Mouse (Mus musculus) kidney, embryonic 16.5 days (tissue): ENCODE results near the gene Gper1. TPM values are rescaled to one million over a fixed set of nuclear protein-coding genes. Genes with fewer than 3 reads are reported as not detected.

ENCODE experiments used
- ATAC-seq: fragments of 200-750 bp; cut with Nextera tagmentation; 2 replicates; pipeline ENCODE4 v1.8.0; 2017; ENCODE audit warnings: moderate TSS enrichment; ENCODE audit not compliant: low FRiP score, low TSS enrichment
- H3K27ac ChIP-seq: fragments of 300-500 bp; sonication (generic); 2 replicates; pipeline ENCODE4 v1.5.1; 2014; ENCODE audit warnings: low read length
- H3K27me3 ChIP-seq: fragments of 300-500 bp; sonication (generic); 2 replicates; pipeline ENCODE4 v1.6.1; 2014; ENCODE audit warnings: low read length, control low read depth, mixed read lengths; ENCODE audit not compliant: insufficient read depth
- H3K36me3 ChIP-seq: fragments of 300-500 bp; sonication (generic); 2 replicates; pipeline ENCODE4 v1.6.1; 2014; ENCODE audit warnings: low read length, control low read depth, mixed read lengths; ENCODE audit not compliant: insufficient read depth
- H3K4me1 ChIP-seq: fragments of 300-500 bp; sonication (generic); 2 replicates; pipeline ENCODE4 v1.6.1; 2014; ENCODE audit warnings: low read length, control low read depth, mixed read lengths; ENCODE audit not compliant: insufficient read depth
- H3K4me2 ChIP-seq: fragments of 300-500 bp; sonication (generic); replicated peaks from 2 replicates; pipeline ENCODE4 v1.6.1; 2014; ENCODE audit warnings: low read depth, low read length
- H3K4me3 ChIP-seq: fragments of 300-500 bp; sonication (generic); 2 replicates; pipeline ENCODE4 v1.5.1; 2014; ENCODE audit warnings: mild to moderate bottlenecking, low read length
- H3K9ac ChIP-seq: fragments of 300-500 bp; sonication (generic); replicated peaks from 2 replicates; pipeline ENCODE4 v1.6.1; 2014; ENCODE audit warnings: low read length
- H3K9me3 ChIP-seq: fragments of 300-500 bp; sonication (generic); 2 replicates; pipeline ENCODE4 v1.6.1; 2016; ENCODE audit warnings: low read length, control low read depth
- WGBS: fragments of 180-500 bp; shearing (Covaris S2); extraction: QIAGEN DNeasy Blood & Tissue Kit; methylation state at CpG from one replicate; pipeline ENCODE4 v1.1.7; 2014; 5-methylcytosine and 5-hydroxymethylcytosine counted together
- polyA plus RNA-seq: library from polyadenylated mRNA; unstranded; fragments of >200 nt; fragmentation: Nextera tagmentation; extraction: Ambion mirVana; gene quantifications from 2 replicates; pipeline ENCODE4 v1.2.1, GENCODE M21; 2015

Gper1 gene
- polyA plus RNA-seq, 1 experiment from 2014 or later: 8.0 TPM

GRCm38 (mm10) chr5:139440926-139441725 lies 18.2 kb downstream of the Gper1 start:
- H3K4me3 ChIP-seq: no peak overlapping the region
- no peaks in the 10 kb centered on the region for H3K27me3 ChIP-seq
- H3K36me3 ChIP-seq: no peaks in the 10 kb centered on the region
- H3K4me2 ChIP-seq: no peak overlapping the region
- 91% methylated on average over 11 of the region's 11 CpGs for WGBS
- no peak for ATAC-seq
- no peak overlapping the region for H3K27ac ChIP-seq
- no peaks in the 10 kb centered on the region for H3K9me3 ChIP-seq
- no peak overlapping the region for H3K9ac ChIP-seq
- no peaks in the 10 kb centered on the region for H3K4me1 ChIP-seq

DNA sequence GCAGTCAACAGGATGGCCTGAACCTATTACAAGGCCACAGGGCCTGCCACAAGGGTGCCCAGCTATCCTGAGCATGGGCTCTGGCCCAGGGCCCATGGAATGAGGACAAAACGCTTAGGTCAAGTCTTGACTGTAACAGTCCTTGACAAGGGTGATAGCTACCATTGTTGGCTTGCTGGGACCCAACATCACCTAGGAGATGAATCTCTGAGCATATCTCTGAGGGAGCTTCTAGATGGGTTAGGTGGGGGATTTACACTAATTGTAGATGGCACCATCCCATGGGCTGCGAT lies 18.7 kb downstream of the Gper1 start:
- no peaks in the 10 kb centered on the region for H3K9me3 ChIP-seq

DNA sequence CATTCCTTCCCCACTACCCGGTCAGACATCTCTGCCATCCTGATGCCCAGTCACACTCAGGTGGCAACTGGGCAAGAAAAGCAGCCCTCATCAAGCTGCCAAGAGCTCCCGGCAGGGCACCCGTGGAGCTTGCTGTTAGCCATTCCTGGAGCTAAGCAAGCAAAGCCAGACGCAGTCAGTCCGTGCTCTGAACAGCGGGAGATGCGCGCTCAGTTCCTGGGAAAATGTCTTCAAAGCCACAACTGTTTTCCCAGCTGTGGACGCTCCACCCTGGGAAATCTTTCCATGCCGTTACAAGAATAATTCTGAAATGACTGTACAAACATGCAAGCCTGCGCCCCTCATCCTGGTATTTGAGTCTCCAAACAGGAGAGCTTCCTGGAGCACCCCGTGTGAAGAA lies 19.5 kb downstream of the Gper1 start:
- Histone ChIP-seq H3K9ac (no peak overlapping the region), H3K27ac (no peak overlapping the region), H3K4me3 (no peak overlapping the region), H3K4me2 (no peak overlapping the region), H3K9me3 (no peaks in the 10 kb centered on the region), H3K27me3 (no peaks in the 10 kb centered on the region), H3K4me1 (no peaks in the 10 kb centered on the region), H3K36me3 (no peaks in the 10 kb centered on the region)
- no peak for ATAC-seq
- WGBS: 68% methylated on average over 12 of the region's 12 CpGs

More for the DNA sequence above, 18.7 kb downstream of the Gper1 start:
- no peak overlapping the region for H3K4me3 ChIP-seq
- H3K4me1 ChIP-seq: no peaks in the 10 kb centered on the region
- no peak overlapping the region for H3K27ac ChIP-seq
- H3K27me3 ChIP-seq: no peaks in the 10 kb centered on the region
- no peak overlapping the region for H3K9ac ChIP-seq
- no peaks in the 10 kb centered on the region for H3K36me3 ChIP-seq
- WGBS: 95% methylated on average over 2 of the region's 2 CpGs
- H3K4me2 ChIP-seq: no peak overlapping the region
- ATAC-seq: no peak

GRCm38 (mm10) chr5:139442962-139443361 lies 20.0 kb downstream of the Gper1 start:
- Histone ChIP-seq H3K4me2 (no peak overlapping the region), H3K9ac (no peak overlapping the region), H3K36me3 (no peaks in the 10 kb centered on the region), H3K4me3 (no peak overlapping the region), H3K27me3 (no peaks in the 10 kb centered on the region), H3K27ac (no peak overlapping the region), H3K9me3 (no peaks in the 10 kb centered on the region), H3K4me1 (0 out of 2 replicates have a peak, but pooled peaks cover under 1% of the 10 kb centered on the region)
- 59% methylated on average over 4 of the region's 4 CpGs for WGBS
- ATAC-seq: no peak

- Histone ChIP-seq H3K9ac (no peak overlapping the region), H3K4me1 (peaks cover 21% of the 10 kb centered on the region), H3K27me3 (no peaks in the 10 kb centered on the region), H3K4me3 (no peak overlapping the region), H3K4me2 (no peak overlapping the region), H3K9me3 (no peaks in the 10 kb centered on the region), H3K27ac (no peak overlapping the region), H3K36me3 (no peaks in the 10 kb centered on the region)
- no peak for ATAC-seq
- WGBS: 88% methylated on average over 8 of the region's 8 CpGs
These were observed 22.3 kb downstream of the Gper1 start for GRCm38 (mm10) chr5:139445258-139445657.

GRCm38 (mm10) chr5:139448025-139448424 lies 25.1 kb downstream of the Gper1 start:
- Histone ChIP-seq H3K4me2 (no peak overlapping the region), H3K36me3 (no peaks in the 10 kb centered on the region), H3K9ac (no peak overlapping the region), H3K4me3 (no peak overlapping the region), H3K4me1 (peaks cover 21% of the 10 kb centered on the region), H3K27ac (no peak overlapping the region), H3K27me3 (no peaks in the 10 kb centered on the region), H3K9me3 (no peaks in the 10 kb centered on the region)
- 36% methylated on average over 6 of the region's 6 CpGs for WGBS
- peak; percentile 33; the same call in 1 of the 2 replicates for ATAC-seq

DNA sequence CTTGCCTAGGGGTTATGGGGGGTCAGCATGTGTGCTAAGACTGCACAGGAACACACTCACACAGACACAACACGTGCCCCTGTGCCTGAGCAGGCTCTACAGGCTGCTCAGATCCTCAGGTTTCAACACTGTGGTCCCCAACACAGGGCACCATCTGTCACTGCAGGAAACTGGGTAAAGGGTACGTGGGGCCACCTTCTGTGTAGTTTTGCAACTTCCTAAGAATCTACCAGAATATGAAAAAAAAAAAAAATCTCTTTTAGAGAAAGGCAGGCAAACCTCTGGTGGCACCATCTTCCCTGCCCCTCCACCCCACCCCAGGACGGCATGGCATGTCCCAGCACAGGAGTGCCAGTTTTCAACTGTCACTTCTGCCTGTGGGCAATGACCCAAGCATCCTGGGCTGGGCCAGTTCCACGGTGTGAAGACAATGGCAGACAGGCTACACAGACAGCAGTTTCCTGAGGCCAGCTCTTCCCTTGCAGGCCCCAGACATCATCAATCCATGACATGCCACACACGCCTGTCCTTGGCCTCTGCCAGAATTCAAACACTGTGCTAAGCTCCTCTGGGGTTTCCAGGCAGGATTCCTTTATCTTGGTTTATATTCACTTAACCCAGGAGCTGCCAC lies 26.3 kb downstream of the Gper1 start:
- peak; percentile 57; the same call in 1 of the 2 replicates for ATAC-seq

DNA sequence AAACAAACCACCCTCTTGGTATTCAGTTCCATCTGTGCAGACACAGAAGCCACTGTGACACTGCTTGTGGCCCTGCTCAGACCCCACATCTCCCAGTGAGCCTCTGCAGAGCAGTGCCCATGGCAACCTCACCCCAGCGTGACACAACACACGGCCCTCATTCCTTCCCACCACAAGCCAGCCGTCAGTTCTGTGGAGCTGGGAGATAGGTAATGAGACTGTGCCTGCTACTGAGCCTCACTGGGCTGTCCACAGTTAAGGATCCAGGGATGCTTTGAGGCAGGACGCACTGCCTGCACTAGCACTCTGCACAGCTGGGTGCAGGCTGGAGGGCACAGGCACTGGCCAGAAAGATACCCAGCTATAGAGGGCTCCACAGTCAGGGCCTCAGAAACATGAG lies 27.0 kb downstream of the Gper1 start:
- no peaks in the 10 kb centered on the region for H3K36me3 ChIP-seq
- peak overlapping the region; percentile 31 for H3K27ac ChIP-seq
- peaks cover 21% of the 10 kb centered on the region for H3K4me1 ChIP-seq
- H3K27me3 ChIP-seq: no peaks in the 10 kb centered on the region
- no peak overlapping the region for H3K9ac ChIP-seq
- WGBS: 19% methylated on average over 4 of the region's 4 CpGs
- ATAC-seq: peak; percentile 71
- no peak overlapping the region for H3K4me2 ChIP-seq
- no peaks in the 10 kb centered on the region for H3K9me3 ChIP-seq
- no peak overlapping the region for H3K4me3 ChIP-seq

More for the DNA sequence above, 26.3 kb downstream of the Gper1 start:
- 21% methylated on average over 5 of the region's 5 CpGs for WGBS
- H3K4me3 ChIP-seq: no peak overlapping the region
- no peak overlapping the region for H3K4me2 ChIP-seq
- peak overlapping the region; percentile 31 for H3K27ac ChIP-seq
- H3K9ac ChIP-seq: no peak overlapping the region
- H3K9me3 ChIP-seq: no peaks in the 10 kb centered on the region
- no peaks in the 10 kb centered on the region for H3K27me3 ChIP-seq
- H3K4me1 ChIP-seq: peaks cover 21% of the 10 kb centered on the region
- H3K36me3 ChIP-seq: no peaks in the 10 kb centered on the region

GRCm38 (mm10) chr5:139453031-139453430 lies 30.1 kb downstream of the Gper1 start:
- Histone ChIP-seq H3K9me3 (no peaks in the 10 kb centered on the region), H3K27me3 (no peaks in the 10 kb centered on the region), H3K4me3 (no peak overlapping the region), H3K4me1 (peaks cover 20% of the 10 kb centered on the region), H3K27ac (no peak overlapping the region), H3K9ac (no peak overlapping the region), H3K36me3 (no peaks in the 10 kb centered on the region), H3K4me2 (no peak overlapping the region)
- WGBS: 88% methylated on average over 10 of the region's 10 CpGs
- ATAC-seq: no peak

DNA sequence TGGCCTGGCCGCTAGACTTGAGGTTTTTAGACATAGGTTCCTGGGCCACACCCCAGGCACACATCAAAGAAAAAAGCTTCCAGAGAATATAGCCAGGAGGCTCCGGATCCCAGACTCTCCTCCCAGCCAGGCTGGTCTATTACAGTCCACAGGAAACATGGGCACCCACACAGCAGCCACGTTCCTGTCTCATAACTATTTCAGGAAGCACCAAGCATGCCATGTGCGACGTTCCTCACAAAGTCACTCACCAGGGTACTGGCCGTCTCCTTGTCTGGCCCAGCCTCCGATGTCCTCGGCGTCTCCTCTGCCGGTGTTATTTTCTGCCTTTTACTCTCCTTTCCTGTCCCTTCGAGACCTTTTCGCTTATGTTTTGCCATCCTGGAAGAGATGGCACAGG lies 32.2 kb downstream of the Gper1 start:
- Histone ChIP-seq H3K9me3 (no peaks in the 10 kb centered on the region), H3K4me3 (no peak overlapping the region), H3K4me2 (no peak overlapping the region), H3K36me3 (no peaks in the 10 kb centered on the region), H3K27me3 (no peaks in the 10 kb centered on the region), H3K4me1 (peaks cover 10% of the 10 kb centered on the region), H3K27ac (no peak overlapping the region), H3K9ac (no peak overlapping the region)
- ATAC-seq: no peak
- WGBS: 93% methylated on average over 12 of the region's 12 CpGs
